Mouse (Mus musculus) left cerebral cortex, adult 2 months (tissue): ENCODE data around the gene Dkkl1. TPM values are rescaled to one million over a fixed set of nuclear protein-coding genes. Genes with fewer than 3 reads are reported as not detected.
A peak's percentile ranks its signal among the peaks of the same experiment; 100 is the strongest.

Source experiments
- DNase-seq, 2 experiments: peaks; one replicate each; pipeline ENCODE4 v3.0.0; 2021 to 2022; ENCODE audit warnings: low spot score in 2 of 2, mixed read lengths in 1 of 2; ENCODE audit errors: extremely low spot score in 1 of 2
- H3K27ac ChIP-seq: fragments of 200-600 bp; 2 replicates; pipeline ENCODE4 v1.8.1; 2022
- H3K4me3 ChIP-seq: fragments of 200-600 bp; 2 replicates; pipeline ENCODE4 v1.8.1; 2022
- CTCF ChIP-seq: fragments of 200-600 bp; IDR thresholded peaks from 2 replicates; pipeline ENCODE4 v1.8.1; 2022; ENCODE audit warnings: antibody characterized with exemption, mild to moderate bottlenecking, moderate library complexity
- intact Hi-C: fragments of 180-260 bp; cut with DNase I; formaldehyde crosslinking; loops from one replicate; pipeline ENCODE4 v1.15.1; 2025
- total RNA-seq, 2 experiments: library from RNA; stranded (reverse); gene quantifications; 2 replicates each; pipeline ENCODE4 v1.2.3; 2021

Gene Dkkl1
- total RNA-seq, 2 experiments from 2014 or later: 32.4 to 33.5 TPM

GRCm38 (mm10) chr7:45190186-45190585 is 21.8 kb downstream of the Dkkl1 start:
- intact Hi-C loops: no loop called here
- H3K4me3 ChIP-seq: no peak overlapping the region
- no peak for DNase-seq
- peak overlapping the region; percentile 90 for H3K27ac ChIP-seq
- no peak for TF ChIP-seq CTCF

GRCm38 (mm10) chr7:45189600-45189999 is 22.3 kb downstream of the Dkkl1 start:
- intact Hi-C loops: loop anchor here (2.0 kb wide), 2 partner anchors 27 to 43 kb away; partner anchors contain the start of gene Slc17a7
- Histone ChIP-seq H3K27ac (peak overlapping the region; percentile 90), H3K4me3 (peak overlapping the region; percentile 21; the same call in 1 of the 2 replicates)
- TF ChIP-seq CTCF: no peak
- DNase-seq: peak in 1 of 2 experiments; percentile 68

- intact Hi-C loops: no loop called here
- no peak for DNase-seq
- TF ChIP-seq CTCF: no peak
- Histone ChIP-seq H3K27ac (no peak overlapping the region), H3K4me3 (no peak overlapping the region)
Measured at GRCm38 (mm10) chr7:45185921-45186320, 26.0 kb downstream of the Dkkl1 start.

- Histone ChIP-seq H3K27ac (no peak overlapping the region), H3K4me3 (no peak overlapping the region)
- DNase-seq: no peak
- intact Hi-C loops: no loop called here
- TF ChIP-seq CTCF: no peak
Measured at GRCm38 (mm10) chr7:45183672-45184071, 28.3 kb downstream of the Dkkl1 start.

- no peak for DNase-seq
- Histone ChIP-seq H3K27ac (peak overlapping the region; percentile 65), H3K4me3 (peak overlapping the region; percentile 24)
- intact Hi-C loops: no loop called here
- no peak for TF ChIP-seq CTCF
Measured at GRCm38 (mm10) chr7:45182606-45183005, 29.3 kb downstream of the Dkkl1 start.

GRCm38 (mm10) chr7:45182199-45182601 is 29.7 kb downstream of the Dkkl1 start:
- no peak; the same call in 1 of the 2 replicates for TF ChIP-seq CTCF
- H3K27ac ChIP-seq: peak overlapping the region; percentile 65; the same call in 1 of the 2 replicates
- intact Hi-C loops: no loop called here
- DNase-seq: peak; percentile 82 to 83
- peak overlapping the region; percentile 24 for H3K4me3 ChIP-seq

GRCm38 (mm10) chr7:45181540-45181939 is 30.4 kb downstream of the Dkkl1 start:
- Histone ChIP-seq H3K4me3 (no peak overlapping the region), H3K27ac (no peak overlapping the region)
- TF ChIP-seq CTCF: peak; percentile 12; the same call in 1 of the 2 replicates
- no peak for DNase-seq
- intact Hi-C loops: no loop called here

GRCm38 (mm10) chr7:45180896-45181477 is 31.0 kb downstream of the Dkkl1 start, which contains the start of gene Pth2:
TSS of gene Pth2 (plus strand) at chr7:45180995.
- no peak within 1 kb of the TSS for H3K4me3 ChIP-seq
- TF ChIP-seq CTCF: no peak
- no peak within 1 kb of the TSS for H3K27ac ChIP-seq
- no peak for DNase-seq
- intact Hi-C loops: no loop called here

- no peak for TF ChIP-seq CTCF
- intact Hi-C loops: no loop called here
- no peak within 1 kb of the TSS for H3K27ac ChIP-seq
- no peak for DNase-seq
- H3K4me3 ChIP-seq: no peak within 1 kb of the TSS
Measured at GRCm38 (mm10) chr7:45179469-45179868, 32.5 kb downstream of the Dkkl1 start, which contains the start of gene Gfy. TSS of gene Gfy (minus strand) at chr7:45179569.

- intact Hi-C loops: no loop called here
- no peak for DNase-seq
- Histone ChIP-seq H3K4me3 (no peak overlapping the region), H3K27ac (no peak overlapping the region)
- TF ChIP-seq CTCF: no peak
Measured at GRCm38 (mm10) chr7:45178550-45178949, 33.4 kb downstream of the Dkkl1 start.

GRCm38 (mm10) chr7:45176356-45176755 is 35.6 kb downstream of the Dkkl1 start:
- H3K27ac ChIP-seq: 0 out of 2 replicates have a peak overlapping the region, but pooled peaks have one; percentile 15
- intact Hi-C loops: no loop called here
- H3K4me3 ChIP-seq: no peak overlapping the region
- DNase-seq: no peak
- no peak for TF ChIP-seq CTCF

- no peak for DNase-seq
- Histone ChIP-seq H3K27ac (no peak overlapping the region), H3K4me3 (no peak overlapping the region)
- TF ChIP-seq CTCF: no peak
- intact Hi-C loops: no loop called here
Measured at GRCm38 (mm10) chr7:45175929-45176328, 36.0 kb downstream of the Dkkl1 start.

GRCm38 (mm10) chr7:45175398-45175797 is 36.5 kb downstream of the Dkkl1 start:
- DNase-seq: no peak
- no peak for TF ChIP-seq CTCF
- intact Hi-C loops: no loop called here
- Histone ChIP-seq H3K4me3 (no peak overlapping the region), H3K27ac (no peak overlapping the region)
